Mouse (Mus musculus) urinary bladder, postnatal 0 days (tissue): ENCODE results near the gene Ankrd44. TPM values are rescaled to one million over a fixed set of nuclear protein-coding genes. Genes with fewer than 3 reads are reported as not detected.

Source experiments
- microRNA-seq: library from miRNA; unstranded; fragments of <30 nt; microRNA quantifications from one replicate; pipeline ENCODE4, GENCODE M21; 2016
- polyA plus RNA-seq: library from polyadenylated mRNA; unstranded; fragments of >200 nt; fragmentation: Nextera tagmentation; extraction: Ambion mirVana; gene quantifications from 2 replicates; pipeline ENCODE4 v1.2.1, GENCODE M21; 2015

The Ankrd44 gene
- polyA plus RNA-seq = 6.2 and 6.6 TPM in 2 replicates

GRCm38 (mm10) chr1:54925971-54926771 lies at the start of gene Ankrd44:
Gene Ankrd44, minus strand, starts transcription at chr1:54926387.

Small RNA genes lying within 50 kb of the gene (microRNA-seq; reads per million reads assigned to microRNA genes)
- not detected for gene Gm24053

Other genes starting within 250 kb of the Ankrd44 start
- 145 and 175 TPM in 2 replicates for gene Sf3b1, start 101.1 kb upstream of the Ankrd44 start, polyA plus RNA-seq
- gene Coq10b, start 126.4 kb upstream of the Ankrd44 start, polyA plus RNA-seq = 46.7 and 59.4 TPM in 2 replicates
- gene Hspe1, start 161.7 kb upstream of the Ankrd44 start, polyA plus RNA-seq = 190 and 226 TPM in 2 replicates
- 129 and 143 TPM in 2 replicates for gene Hspd1, start 161.9 kb upstream of the Ankrd44 start, polyA plus RNA-seq
- 102 and 135 TPM in 2 replicates for gene Mob4, start 204.8 kb upstream of the Ankrd44 start, polyA plus RNA-seq